Mouse (Mus musculus) CD4-positive, CD25-positive, alpha-beta regulatory T cell, adult 4 months (primary cell): ENCODE data around the gene 4930502E18Rik. TPM values are rescaled to one million over a fixed set of nuclear protein-coding genes. Genes with fewer than 3 reads are reported as not detected.
A peak's percentile ranks its signal among the peaks of the same experiment; 100 is the strongest.
"Not testable (repeated sequence)": the region's sequence is repeated elsewhere in the genome, so short reads cannot be mapped to it uniquely, and the experiment has no call there.

Experiments
- ATAC-seq: one replicate; pipeline ENCODE4 v1.8.0; 2017
- polyA plus RNA-seq, 2 experiments: library from polyadenylated mRNA; unstranded; fragments of 100-300 nt; shearing (Covaris generic); gene quantifications; one replicate each; pipeline ENCODE4 v1.2.1; 2017

4930502E18Rik gene
- polyA plus RNA-seq = not detected

- ATAC-seq = no peak
These were observed at the start of gene 4930502E18Rik for GRCm38 (mm10) chrX:53724596-53724995. TSS of gene 4930502E18Rik (plus strand) at chrX:53724826.

DNA sequence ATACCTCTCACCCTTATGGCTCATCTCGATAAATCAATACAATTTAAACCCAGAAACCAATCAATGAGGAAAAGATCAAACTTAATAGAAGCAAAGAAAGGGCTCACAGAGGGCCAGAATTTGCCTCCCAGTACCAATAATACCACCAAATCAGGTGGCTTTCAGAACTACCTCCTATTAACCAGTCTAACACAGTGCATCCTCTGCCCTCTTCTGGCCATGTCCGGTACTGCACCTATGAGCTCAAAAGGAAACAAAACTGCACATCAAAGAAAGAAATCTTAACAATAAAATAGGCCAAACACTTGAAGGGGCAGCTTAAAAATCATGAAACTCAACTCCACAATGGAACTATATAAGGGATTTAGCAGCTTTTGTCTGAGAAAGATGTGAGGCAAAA, 47.7 kb upstream of the 4930502E18Rik start:
- peak; percentile 89 for ATAC-seq

GRCm38 (mm10) chrX:53682650-53683049, 42.0 kb upstream of the 4930502E18Rik start:
- ATAC-seq = not testable (repeated sequence)

DNA sequence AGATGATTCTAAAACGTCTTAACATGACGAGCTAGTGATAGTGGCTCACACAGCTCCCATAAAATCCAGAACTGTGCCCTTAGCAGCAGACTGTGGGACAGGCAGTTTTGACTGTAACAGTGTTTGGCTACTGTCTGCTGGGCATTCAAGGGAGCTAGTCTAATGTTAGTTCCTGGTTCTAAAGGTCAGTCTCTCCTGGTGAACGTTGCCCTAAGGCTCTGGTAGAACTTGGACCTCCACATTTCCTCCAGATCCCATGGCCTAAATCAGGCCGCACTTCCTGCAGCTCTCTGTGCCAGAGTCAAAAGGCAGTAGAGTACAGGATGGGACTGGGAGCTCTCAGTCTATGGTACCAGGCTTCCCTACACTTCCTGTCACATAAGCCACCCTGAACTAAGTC, 40.0 kb upstream of the 4930502E18Rik start:
- not testable (repeated sequence) for ATAC-seq

DNA sequence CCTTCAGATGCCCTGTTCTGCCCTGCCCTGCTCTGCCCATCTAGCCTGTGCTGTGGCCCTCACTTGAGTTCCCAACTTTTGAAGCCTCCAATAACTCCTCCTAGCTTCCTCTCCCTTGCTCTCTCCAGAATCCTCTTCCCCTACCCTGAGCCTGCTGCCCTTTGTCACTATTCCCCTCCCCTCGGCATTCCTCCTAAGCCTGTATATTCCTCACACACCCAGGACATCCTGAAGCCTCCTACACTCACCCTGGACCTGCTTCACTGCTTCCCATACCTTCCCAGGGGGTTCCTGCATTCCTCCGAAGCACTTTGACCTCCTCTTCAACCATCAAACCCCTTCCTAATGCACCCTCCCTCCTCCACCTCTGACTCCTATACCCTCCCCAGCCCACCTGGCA, 32.6 kb upstream of the 4930502E18Rik start:
- no peak for ATAC-seq

DNA sequence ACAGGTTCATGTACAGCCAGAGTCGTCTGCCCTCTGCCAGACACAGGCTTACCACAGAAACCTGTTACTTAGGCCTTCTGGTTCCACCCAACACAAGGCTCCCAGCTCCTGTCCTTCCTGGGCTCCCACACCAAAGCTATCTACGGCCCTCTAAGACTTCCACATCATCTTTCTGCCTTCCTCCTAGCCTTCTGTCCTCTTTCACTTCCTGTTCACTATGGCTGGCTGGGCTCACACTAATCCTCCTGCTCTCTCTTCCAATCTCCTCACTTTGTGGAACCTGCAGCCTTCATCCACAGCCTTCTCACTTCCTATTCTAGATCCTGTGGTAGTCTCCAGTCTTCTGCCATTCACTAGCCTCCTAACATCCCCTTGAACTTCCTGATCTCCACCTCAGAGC, 31.5 kb upstream of the 4930502E18Rik start:
- no peak for ATAC-seq

DNA sequence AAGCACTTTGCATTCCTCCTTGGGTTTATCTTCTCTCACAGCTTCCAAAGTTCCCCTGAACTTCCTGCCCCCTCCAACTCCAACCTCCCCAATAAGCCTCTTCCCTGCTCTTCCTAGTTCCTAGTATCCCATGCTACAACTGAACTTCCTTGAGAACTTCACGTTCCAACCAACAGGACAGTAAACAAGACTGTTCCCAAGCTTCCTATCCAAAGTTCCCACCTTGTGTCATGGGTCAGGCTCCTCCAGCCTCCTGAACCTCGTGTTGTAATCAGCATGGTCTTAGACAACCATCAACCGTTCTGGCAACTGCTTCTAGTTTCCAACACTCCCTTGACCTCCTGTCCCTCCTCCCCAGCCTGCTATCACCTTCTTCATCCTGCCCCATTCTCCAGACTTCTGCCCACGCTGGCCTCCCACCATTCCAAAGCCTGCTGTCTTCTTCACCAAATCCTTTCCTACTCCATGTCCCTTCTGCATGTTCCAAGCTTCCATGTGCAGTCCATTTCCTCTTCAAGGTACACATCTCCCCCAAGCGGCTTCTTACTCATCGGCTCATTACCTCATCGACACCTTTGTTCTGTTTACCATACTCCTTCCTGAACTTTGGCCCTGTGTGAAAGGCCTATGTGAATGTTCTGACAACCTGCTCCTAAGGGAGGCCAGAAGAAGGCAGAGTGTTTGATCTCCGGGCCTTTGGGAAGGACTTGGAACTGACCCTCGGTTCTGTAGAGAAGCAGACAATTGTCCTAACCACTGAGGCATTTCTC, 30.4 kb upstream of the 4930502E18Rik start:
- no peak for ATAC-seq

DNA sequence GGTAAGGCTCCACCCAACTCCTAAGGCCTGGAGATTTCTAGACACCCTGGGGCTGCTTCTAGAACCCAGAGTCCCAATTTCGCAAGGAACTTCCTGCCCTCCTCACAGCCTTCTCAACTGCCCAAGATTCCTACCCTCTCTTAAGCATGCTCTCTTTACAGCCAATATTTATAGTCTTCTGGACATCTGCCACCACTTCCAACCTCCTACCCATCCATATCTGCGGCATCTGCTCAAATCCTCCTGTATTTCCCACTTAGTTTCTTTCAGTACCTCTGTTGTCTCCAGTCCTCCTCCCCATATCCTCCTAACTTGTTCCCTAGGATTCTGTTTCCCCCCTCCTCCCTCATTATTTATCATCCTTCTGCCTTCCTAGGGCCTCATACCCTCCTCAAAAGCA, 25.4 kb upstream of the 4930502E18Rik start:
- no peak for ATAC-seq

DNA sequence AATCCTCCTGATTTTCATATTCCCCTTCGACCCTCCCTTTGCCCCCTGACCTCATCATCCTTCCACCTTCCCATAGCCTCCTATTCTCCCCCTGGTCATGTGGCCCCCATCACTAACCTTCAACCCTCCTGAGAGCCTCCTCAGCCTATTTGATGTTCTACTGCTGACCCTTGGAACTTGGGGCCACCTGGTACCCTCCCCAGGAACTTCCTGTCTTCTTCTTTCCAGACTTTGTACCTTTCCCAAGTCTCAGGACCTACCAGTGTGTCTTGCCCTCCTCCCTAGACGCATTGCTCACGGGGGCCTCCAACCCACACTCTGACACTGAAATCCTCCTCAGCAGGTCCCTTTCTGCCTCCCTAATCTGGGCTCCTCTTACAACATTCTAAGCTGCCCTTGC, 22.0 kb upstream of the 4930502E18Rik start:
- no peak for ATAC-seq

- no peak for ATAC-seq
These were observed 8.7 kb upstream of the 4930502E18Rik start for GRCm38 (mm10) chrX:53715942-53716322.

GRCm38 (mm10) chrX:53716323-53717182, 8.1 kb upstream of the 4930502E18Rik start:
- ATAC-seq = no peak

DNA sequence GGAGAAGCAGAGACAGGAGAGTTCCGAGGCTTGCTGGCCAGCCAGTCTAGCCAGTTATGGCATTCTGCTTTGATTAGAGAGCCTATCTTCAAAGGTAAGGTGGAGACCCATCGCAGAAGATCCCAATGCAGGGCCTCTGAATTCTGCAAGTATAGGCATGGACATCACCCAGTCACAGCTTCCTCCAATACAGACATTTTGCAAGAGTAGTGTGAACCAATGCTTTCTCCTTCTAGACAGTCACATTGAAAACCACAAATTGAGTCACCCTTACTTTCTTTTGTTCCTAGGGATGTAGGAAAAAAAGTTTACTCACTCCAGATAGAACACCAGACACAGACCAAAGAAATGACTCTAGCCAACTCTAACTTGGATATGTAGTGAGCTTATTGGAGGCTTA, 4.3 kb downstream of the 4930502E18Rik start:
- no peak for ATAC-seq

DNA sequence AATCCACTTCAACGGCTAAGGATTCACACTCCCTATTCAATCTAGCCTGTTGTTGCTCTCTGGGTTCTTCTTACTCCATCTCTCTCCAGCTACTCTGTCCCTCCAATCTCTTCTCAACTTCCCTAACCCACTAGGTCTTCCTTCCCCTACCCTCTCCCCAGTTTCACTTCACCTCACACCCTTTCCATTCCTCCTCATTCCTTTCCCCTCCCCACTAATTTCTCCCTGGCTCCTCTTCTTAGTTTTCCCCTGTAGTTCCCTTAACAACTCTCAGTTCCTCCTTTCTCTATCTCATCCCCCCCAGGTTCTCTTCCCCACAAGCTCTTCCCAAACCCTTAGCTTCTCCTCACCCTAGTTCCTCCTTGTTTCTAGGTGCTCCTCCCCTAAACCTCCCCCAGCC, 28.2 kb downstream of the 4930502E18Rik start:
- ATAC-seq = no peak

DNA sequence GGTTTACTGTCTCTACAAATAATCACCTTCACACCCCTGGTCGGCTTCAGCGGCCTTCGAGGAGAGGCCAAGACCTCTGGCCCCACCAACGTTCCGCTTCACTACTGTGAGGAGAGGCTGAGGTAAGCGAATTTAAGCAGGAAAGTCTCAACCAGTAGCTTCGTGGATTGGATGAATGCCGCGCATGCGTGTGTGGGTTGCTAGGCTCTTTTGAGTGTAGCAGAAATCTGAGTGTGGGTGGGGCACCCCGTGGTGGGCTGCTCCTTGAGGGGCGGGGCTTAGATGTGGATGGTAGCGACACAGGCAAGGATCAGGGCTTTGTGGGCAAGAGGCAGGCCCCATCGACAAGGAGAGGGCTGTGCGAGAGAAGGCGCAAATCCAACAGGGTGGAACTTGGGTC, 33.1 kb downstream of the 4930502E18Rik start, which contains the start of gene 1700013H16Rik:
Gene 1700013H16Rik (minus strand): TSS at position 96 of the 400 bp plus-strand sequence.
- no peak for ATAC-seq

DNA sequence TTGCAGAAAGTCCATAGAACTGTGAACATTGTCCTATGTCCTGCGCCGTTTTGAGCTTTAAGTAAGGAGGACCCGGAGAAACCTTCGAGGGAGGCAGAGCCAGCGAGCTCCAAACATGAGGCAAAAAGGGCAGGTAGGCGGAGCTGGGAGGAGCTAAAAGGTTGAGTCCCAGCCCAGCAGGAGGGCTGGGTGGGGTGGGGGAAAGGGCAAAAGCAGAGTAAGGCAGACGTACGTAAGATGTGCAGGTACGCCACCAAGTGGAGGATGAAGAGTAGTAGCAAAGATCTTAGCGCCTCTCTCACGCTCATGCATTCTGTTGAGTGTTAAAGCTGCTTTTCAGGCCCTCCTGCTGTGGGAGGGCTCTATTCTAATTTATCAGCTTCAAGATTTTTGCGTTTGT, 51.6 kb downstream of the 4930502E18Rik start, which contains the start of gene Zfp36l3:
Gene Zfp36l3 (minus strand): TSS at position 119 of the 400 bp plus-strand sequence.
- ATAC-seq = no peak

Other genes starting within 250 kb of the 4930502E18Rik start
- 10 to 100 TPM; 28.9 to 36.0 TPM for gene Rtl8c, start 116.8 kb upstream of the 4930502E18Rik start, polyA plus RNA-seq
- gene Gm14597, start 115.8 kb upstream of the 4930502E18Rik start, polyA plus RNA-seq = not detected
- gene Rtl8a, start 81.1 kb upstream of the 4930502E18Rik start, polyA plus RNA-seq = 10 to 100 TPM; 10.6 to 17.3 TPM
- 10 to 100 TPM; 11.7 to 13.9 TPM for gene Rtl8b, start 54.4 kb upstream of the 4930502E18Rik start, polyA plus RNA-seq
- gene 1700013H16Rik, start 33.0 kb downstream of the 4930502E18Rik start, polyA plus RNA-seq = not detected
- gene Zfp36l3, start 51.6 kb downstream of the 4930502E18Rik start, polyA plus RNA-seq = not detected
- 1 to 10 TPM; 3.5 to 4.1 TPM for gene Xlr, start 72.9 kb downstream of the 4930502E18Rik start, polyA plus RNA-seq